Mouse (Mus musculus) forebrain, embryonic 10.5 days (tissue): ENCODE data around the gene Atg13. TPM values are rescaled to one million over a fixed set of nuclear protein-coding genes. Genes with fewer than 3 reads are reported as not detected.

Experiments used
- DNase-seq: peaks from one replicate; pipeline ENCODE4 v3.0.0-alpha.2; 2017; ENCODE audit warnings: low spot score; ENCODE audit errors: extremely low spot score
- H3K27ac ChIP-seq: fragments of 300-500 bp; sonication (generic); 2 replicates; pipeline ENCODE4 v1.5.1; 2016; ENCODE audit warnings: mild to moderate bottlenecking
- H3K27me3 ChIP-seq: fragments of 300-500 bp; sonication (generic); 2 replicates; pipeline ENCODE4 v1.6.1; 2016; ENCODE audit warnings: mild to moderate bottlenecking; ENCODE audit not compliant: poor library complexity, severe bottlenecking
- H3K36me3 ChIP-seq: fragments of 300-500 bp; sonication (generic); replicated peaks from 2 replicates; pipeline ENCODE4 v1.6.1; 2016; ENCODE audit warnings: mild to moderate bottlenecking, moderate library complexity
- H3K4me1 ChIP-seq: fragments of 300-500 bp; sonication (generic); 2 replicates; pipeline ENCODE4 v1.6.1; 2016
- H3K4me3 ChIP-seq: fragments of 300-500 bp; sonication (generic); 2 replicates; pipeline ENCODE4 v1.5.1; 2016; ENCODE audit warnings: mild to moderate bottlenecking, moderate library complexity
- H3K9me3 ChIP-seq: fragments of 300-500 bp; sonication (generic); 2 replicates; pipeline ENCODE4 v1.6.1; 2016; ENCODE audit warnings: mild to moderate bottlenecking, moderate library complexity
- whole genome bisulfite sequencing: fragments of 180-500 bp; shearing (Covaris S2); methylation state at CpG from one replicate; pipeline ENCODE4 v1.1.7; 2016; 5-methylcytosine and 5-hydroxymethylcytosine counted together
- polyA plus RNA-seq: library from polyadenylated mRNA; unstranded; fragments of >200 nt; fragmentation: Nextera tagmentation; extraction: Ambion mirVana; gene quantifications from 2 replicates; pipeline ENCODE4 v1.2.1, GENCODE M21; 2016

Atg13 gene
- polyA plus RNA-seq, 1 experiment from 2014 or later, result 20.6 TPM

DNA sequence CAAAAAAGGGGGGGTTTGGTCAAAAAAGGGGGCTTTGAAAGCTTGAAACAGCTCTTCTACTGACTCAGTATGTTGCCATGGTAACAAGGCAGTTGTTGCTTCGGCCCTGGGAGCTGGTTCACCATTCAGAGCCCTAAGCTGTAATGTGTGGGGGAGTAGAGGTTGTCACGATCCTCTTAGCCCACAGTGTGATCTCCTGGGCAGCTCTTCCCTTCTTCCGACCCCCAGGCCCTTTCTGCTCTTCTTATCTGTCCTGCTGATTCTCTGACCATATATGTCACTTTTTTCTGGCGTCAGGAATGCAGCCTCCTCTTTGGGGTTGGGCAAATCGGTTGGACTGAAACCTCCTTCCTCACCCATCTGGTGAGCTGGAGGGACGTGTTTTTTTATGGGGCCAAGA is 57.5 kb downstream of the Atg13 start:
- WGBS, result 62% methylated on average over 6 of the region's 6 CpGs
- H3K9me3 ChIP-seq, result no peaks in the 10 kb centered on the region

GRCm38 (mm10) chr2:91651458-91652258 is 58.7 kb downstream of the Atg13 start:
- no peaks in the 10 kb centered on the region for H3K27me3 ChIP-seq
- peaks cover 24% of the 10 kb centered on the region for H3K4me1 ChIP-seq
- no peak for DNase-seq
- WGBS, result 90% methylated on average over 14 of the region's 14 CpGs
- no peaks in the 10 kb centered on the region for H3K9me3 ChIP-seq
- no peak overlapping the region for H3K27ac ChIP-seq
- peaks cover 50% of the 10 kb centered on the region for H3K36me3 ChIP-seq
- peak overlapping the region; percentile 1; the same call in 1 of the 2 replicates for H3K4me3 ChIP-seq

More for the DNA sequence above, 57.5 kb downstream of the Atg13 start:
- H3K4me1 ChIP-seq, result peaks cover 24% of the 10 kb centered on the region
- no peaks in the 10 kb centered on the region for H3K27me3 ChIP-seq
- H3K4me3 ChIP-seq, result no peak overlapping the region
- no peak overlapping the region for H3K27ac ChIP-seq
- DNase-seq, result no peak
- peaks cover 50% of the 10 kb centered on the region for H3K36me3 ChIP-seq

DNA sequence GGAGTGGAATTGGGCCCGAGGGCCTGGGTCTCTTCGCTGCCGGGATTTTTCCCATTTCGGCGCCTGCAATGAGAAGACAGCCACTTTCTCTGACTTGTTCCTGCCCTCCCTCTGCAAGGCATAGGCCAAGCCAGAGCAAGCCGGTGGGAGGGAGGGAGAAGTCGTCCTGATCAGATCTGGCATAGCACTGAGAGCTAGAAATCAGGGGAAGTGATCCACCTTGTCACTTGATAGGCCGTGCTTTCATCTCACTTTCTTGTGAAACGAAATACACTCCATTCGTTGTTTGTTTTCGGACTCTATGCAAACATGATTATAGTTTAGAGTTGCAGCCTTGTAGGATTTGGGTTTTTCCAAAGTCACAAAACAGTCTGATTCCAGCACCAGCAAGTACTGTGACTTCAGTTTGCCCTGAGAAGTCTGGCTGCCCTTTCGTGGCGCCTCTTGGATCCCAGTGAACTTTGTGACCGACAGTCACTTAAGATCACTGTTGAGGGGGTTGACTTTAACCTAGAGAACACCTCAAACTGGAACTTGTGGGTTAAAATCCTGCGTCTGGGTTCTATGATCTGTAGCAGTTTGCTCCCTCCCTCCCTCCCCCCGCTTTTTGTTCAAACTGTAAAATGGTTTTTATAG is 59.9 kb downstream of the Atg13 start:
- 21% methylated on average over 16 of the region's 16 CpGs for WGBS
- Histone ChIP-seq H3K27ac (peak overlapping the region; percentile 95), H3K27me3 (no peaks in the 10 kb centered on the region), H3K36me3 (peaks cover 50% of the 10 kb centered on the region), H3K4me3 (peak overlapping the region; percentile 92), H3K9me3 (no peaks in the 10 kb centered on the region), H3K4me1 (peaks cover 24% of the 10 kb centered on the region)
- no peak for DNase-seq

- DNase-seq, result peak; percentile 99
- peak within 1 kb of the TSS; percentile 95 for H3K27ac ChIP-seq
- peak within 1 kb of the TSS; percentile 92 for H3K4me3 ChIP-seq
- H3K36me3 ChIP-seq, result peaks cover 50% of the 10 kb centered on the region
- no peaks in the 10 kb centered on the region for H3K9me3 ChIP-seq
- under 1% methylated on average over 44 of the region's 44 CpGs for WGBS
- H3K27me3 ChIP-seq, result no peaks in the 10 kb centered on the region
- peaks cover 24% of the 10 kb centered on the region for H3K4me1 ChIP-seq
Measured at GRCm38 (mm10) chr2:91649553-91650359, 60.6 kb downstream of the Atg13 start, which contains the start of the genes Zfp408 and Arhgap1. Gene Zfp408, minus strand, starts transcription at chr2:91649791. Gene Arhgap1, plus strand, starts transcription at chr2:91649860.

- Histone ChIP-seq H3K27ac (peak overlapping the region; percentile 95), H3K27me3 (no peaks in the 10 kb centered on the region), H3K4me3 (peak overlapping the region; percentile 92), H3K4me1 (peaks cover 24% of the 10 kb centered on the region), H3K9me3 (no peaks in the 10 kb centered on the region), H3K36me3 (peaks cover 50% of the 10 kb centered on the region)
- WGBS, result 5% methylated on average over 15 of the region's 15 CpGs
- DNase-seq, result no peak
Measured at GRCm38 (mm10) chr2:91649152-91649551, 61.2 kb downstream of the Atg13 start.

DNA sequence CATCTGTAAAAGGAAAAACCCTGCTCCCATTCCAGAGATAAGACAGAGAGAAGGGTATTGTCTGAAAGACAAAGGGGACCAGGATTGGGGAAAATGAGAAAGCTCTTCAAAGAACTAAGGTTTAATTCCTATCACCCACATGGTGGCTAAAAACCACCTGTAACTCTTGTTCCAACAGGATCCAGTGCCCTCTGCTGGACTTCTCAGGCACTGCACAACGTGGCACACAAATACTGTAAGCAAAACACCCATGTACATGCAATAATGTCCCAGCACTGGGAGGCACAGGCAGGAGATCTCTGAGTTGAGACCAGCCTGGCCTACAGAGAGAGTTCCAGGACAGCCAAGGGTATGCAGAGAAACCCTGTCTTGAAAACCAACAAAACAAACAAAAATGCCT is 63.6 kb downstream of the Atg13 start:
- 20% methylated on average over 1 of the region's 1 CpGs for WGBS
- Histone ChIP-seq H3K4me1 (peaks cover 21% of the 10 kb centered on the region), H3K36me3 (peaks cover 64% of the 10 kb centered on the region), H3K27ac (no peak overlapping the region), H3K9me3 (no peaks in the 10 kb centered on the region), H3K27me3 (no peaks in the 10 kb centered on the region), H3K4me3 (no peak overlapping the region)
- peak; percentile 46 for DNase-seq

DNA sequence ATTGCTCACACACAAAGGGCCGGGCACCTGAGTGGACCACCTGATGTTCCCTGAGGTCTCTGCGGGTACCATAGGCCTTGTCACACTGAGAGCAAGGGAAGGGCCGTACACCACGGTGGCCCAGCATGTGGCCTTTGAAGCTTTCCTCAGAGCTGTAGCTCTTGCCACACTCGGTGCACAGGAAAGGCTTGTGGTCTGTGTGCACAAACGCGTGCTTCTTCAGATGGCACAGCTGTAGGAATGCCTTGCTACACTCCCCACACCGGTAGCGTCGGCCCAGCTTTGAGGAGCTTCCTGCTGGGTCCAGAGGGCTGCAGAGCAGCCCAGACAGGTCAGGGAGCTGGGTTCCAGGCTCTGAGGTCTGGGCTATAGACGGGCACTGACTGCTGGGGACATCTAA is 64.6 kb downstream of the Atg13 start:
- Histone ChIP-seq H3K27me3 (no peaks in the 10 kb centered on the region), H3K36me3 (peaks cover 65% of the 10 kb centered on the region), H3K4me1 (peaks cover 17% of the 10 kb centered on the region), H3K27ac (no peak overlapping the region), H3K9me3 (no peaks in the 10 kb centered on the region), H3K4me3 (no peak overlapping the region)
- no peak for DNase-seq
- WGBS, result 93% methylated on average over 11 of the region's 11 CpGs

GRCm38 (mm10) chr2:91645354-91645753 is 65.0 kb downstream of the Atg13 start:
- H3K27ac ChIP-seq, result no peak overlapping the region
- 96% methylated on average over 15 of the region's 15 CpGs for WGBS
- peaks cover 65% of the 10 kb centered on the region for H3K36me3 ChIP-seq
- H3K27me3 ChIP-seq, result no peaks in the 10 kb centered on the region
- DNase-seq, result no peak
- H3K4me1 ChIP-seq, result peaks cover 13% of the 10 kb centered on the region
- H3K4me3 ChIP-seq, result no peak overlapping the region; the same call in 1 of the 2 replicates
- no peaks in the 10 kb centered on the region for H3K9me3 ChIP-seq

GRCm38 (mm10) chr2:91644021-91644420 is 66.4 kb downstream of the Atg13 start:
- no peaks in the 10 kb centered on the region for H3K9me3 ChIP-seq
- 94% methylated on average over 11 of the region's 11 CpGs for WGBS
- H3K4me3 ChIP-seq, result no peak overlapping the region
- peaks cover 65% of the 10 kb centered on the region for H3K36me3 ChIP-seq
- H3K27ac ChIP-seq, result no peak overlapping the region
- H3K4me1 ChIP-seq, result peaks cover 9% of the 10 kb centered on the region
- no peaks in the 10 kb centered on the region for H3K27me3 ChIP-seq
- DNase-seq, result no peak

GRCm38 (mm10) chr2:91642825-91643415 is 67.5 kb downstream of the Atg13 start:
- H3K4me3 ChIP-seq, result no peak overlapping the region
- no peaks in the 10 kb centered on the region for H3K27me3 ChIP-seq
- no peak overlapping the region for H3K27ac ChIP-seq
- no peaks in the 10 kb centered on the region for H3K9me3 ChIP-seq
- H3K4me1 ChIP-seq, result no peaks in the 10 kb centered on the region
- peaks cover 62% of the 10 kb centered on the region for H3K36me3 ChIP-seq
- DNase-seq, result no peak
- 77% methylated on average over 2 of the region's 2 CpGs for WGBS

- Histone ChIP-seq H3K36me3 (peaks cover 22% of the 10 kb centered on the region), H3K27me3 (no peaks in the 10 kb centered on the region), H3K27ac (no peak overlapping the region), H3K4me3 (no peak overlapping the region), H3K9me3 (no peaks in the 10 kb centered on the region), H3K4me1 (no peaks in the 10 kb centered on the region)
- 90% methylated on average over 6 of the region's 6 CpGs for WGBS
- DNase-seq, result no peak
Measured at GRCm38 (mm10) chr2:91638931-91639330, 71.4 kb downstream of the Atg13 start.

DNA sequence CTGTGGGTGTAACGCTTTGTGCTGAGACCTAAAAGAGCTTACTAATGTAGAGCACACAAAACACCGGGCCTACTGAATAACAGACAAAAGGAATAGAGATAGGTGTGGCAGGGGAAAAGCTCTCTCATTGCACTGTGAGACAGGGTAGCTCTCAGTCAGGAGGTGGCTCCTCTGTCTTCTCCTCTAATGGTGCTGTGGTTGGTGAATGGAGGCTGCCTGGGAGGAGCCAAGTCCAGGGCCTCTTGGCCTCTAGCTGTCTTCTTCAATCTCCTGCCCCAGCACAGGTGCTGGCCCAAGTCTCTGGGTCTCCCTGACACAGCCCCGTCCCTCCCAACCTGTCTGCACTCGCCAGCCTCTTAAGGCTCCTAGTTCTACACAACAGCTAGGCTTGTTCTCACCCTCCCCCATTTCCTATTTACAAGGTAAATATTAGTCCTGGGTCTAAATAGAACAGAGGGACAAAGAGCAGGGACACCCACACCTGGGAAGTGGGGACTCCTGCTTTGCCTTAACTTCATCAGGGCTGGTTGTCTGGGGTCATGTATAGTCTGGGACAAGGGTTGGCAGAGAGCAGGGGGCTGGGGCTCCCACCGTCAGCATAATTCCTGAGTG is 73.5 kb downstream of the Atg13 start:
- Histone ChIP-seq H3K4me3 (no peak overlapping the region), H3K4me1 (no peaks in the 10 kb centered on the region), H3K36me3 (peaks cover 2% of the 10 kb centered on the region), H3K9me3 (no peaks in the 10 kb centered on the region), H3K27me3 (no peaks in the 10 kb centered on the region), H3K27ac (no peak overlapping the region)
- 83% methylated on average over 5 of the region's 5 CpGs for WGBS
- DNase-seq, result no peak
